ENCODE assay signal across 21 mouse cellular contexts in genomic region chr4:149541935-149542334, GRCm38 (mm10). TPM values are rescaled to one million over a fixed set of nuclear protein-coding genes. Genes with fewer than 3 reads are reported as not detected.
A peak's percentile ranks its signal among the peaks of the same experiment; 100 is the strongest.
DNase-seq lines count a peak whose midpoint lies in the region; ATAC-seq lines count a peak whose summit lies in the region.
"Had no signal": no experiment of that assay in that cellular context is flagged by ENCODE, and none has a peak within 500 bp of the region (broad histone marks: within the 10 kb centered on the region; RNA-seq: fewer than 3 reads in every experiment).

No protein-coding gene starts in this region.

- ATAC-seq in heart, embryonic 13.5 days (ENCODE audit: extremely low read depth, insufficient number of reproducible peaks, low FRiP score, low TSS enrichment): no peak
- no peak for ATAC-seq in embryonic facial prominence, embryonic 15.5 days (ENCODE audit: insufficient number of reproducible peaks, low FRiP score, low TSS enrichment, low read depth)
- ATAC-seq in monocyte, adult 5-6 weeks (replicated peaks; ENCODE audit: insufficient number of reproducible peaks, low FRiP score, low TSS enrichment, poor library complexity, severe bottlenecking): no peak
- ATAC-seq: forebrain, embryonic 14.5 days; intestine, embryonic 16.5 days; midbrain, embryonic 15.5 days had no signal

- no peaks in the 10 kb centered on the region for H3K27me3 ChIP-seq in heart, embryonic 13.5 days (replicated peaks)
- H3K27me3 ChIP-seq in embryonic facial prominence, embryonic 15.5 days: no peaks in the 10 kb centered on the region
- H3K27me3 ChIP-seq: CH12.LX; liver, embryonic 15.5 days; midbrain, embryonic 15.5 days; neural tube, embryonic 12.5 days; stomach, embryonic 15.5 days had no signal

- H3K9ac ChIP-seq in heart, embryonic 13.5 days: 0 out of 2 replicates have a peak overlapping the region, but pooled peaks have one; percentile 12
- no peak overlapping the region for H3K9ac ChIP-seq in embryonic facial prominence, embryonic 15.5 days
- H3K9ac ChIP-seq: liver, embryonic 15.5 days; midbrain, embryonic 15.5 days; neural tube, embryonic 12.5 days; stomach, embryonic 15.5 days had no signal

- DNase-seq in heart, postnatal 25 days (ENCODE audit: low spot score): no peak
- DNase-seq in thymus, postnatal 14 days: peak; percentile 38
- DNase-seq in thymus, postnatal 36 days: no peak
- no peak for DNase-seq in right cerebral cortex, postnatal 36 days (ENCODE audit: low spot score in 2 of 2)
- no peak for DNase-seq in right cerebral cortex, postnatal 14 days
- DNase-seq: heart, adult 11 months; lung, postnatal 36 days; spleen, adult 18-20 months had no signal

- H3K27ac ChIP-seq in heart, embryonic 13.5 days (replicated peaks): no peak overlapping the region
- H3K27ac ChIP-seq in embryonic facial prominence, embryonic 15.5 days (replicated peaks): no peak overlapping the region
- H3K27ac ChIP-seq: hindbrain, embryonic 10.5 days; layer of hippocampus, adult 2 months; left cerebral cortex, adult 2 months; liver, embryonic 15.5 days; midbrain, embryonic 15.5 days; neural tube, embryonic 12.5 days; stomach, embryonic 15.5 days had no signal

- H3K9me3 ChIP-seq in heart, embryonic 13.5 days: no peaks in the 10 kb centered on the region
- H3K9me3 ChIP-seq in embryonic facial prominence, embryonic 15.5 days (replicated peaks): no peaks in the 10 kb centered on the region
- H3K9me3 ChIP-seq: hindbrain, embryonic 10.5 days; liver, embryonic 15.5 days; midbrain, embryonic 15.5 days; neural tube, embryonic 12.5 days; stomach, embryonic 15.5 days had no signal

- intact Hi-C loops in heart, postnatal 25 days (cut with DNase I): loop anchor here (2.0 kb wide), 3 partner anchors 57 to 167 kb away; partner anchors contain the start of genes Lzic and Nmnat1

- peaks cover 16% of the 10 kb centered on the region for H3K36me3 ChIP-seq in heart, embryonic 13.5 days
- peaks cover 11% of the 10 kb centered on the region; the same call in 1 of the 2 replicates for H3K36me3 ChIP-seq in embryonic facial prominence, embryonic 15.5 days
- H3K36me3 ChIP-seq: liver, embryonic 15.5 days had no signal

- no peak overlapping the region for H3K4me2 ChIP-seq in heart, embryonic 13.5 days
- H3K4me2 ChIP-seq in embryonic facial prominence, embryonic 15.5 days (replicated peaks): peak overlapping the region; percentile 2; the same call in 1 of the 2 replicates
- H3K4me2 ChIP-seq: liver, embryonic 15.5 days; midbrain, embryonic 15.5 days; neural tube, embryonic 12.5 days; stomach, embryonic 15.5 days had no signal

- H3K4me1 ChIP-seq in heart, embryonic 13.5 days: peaks cover 47% of the 10 kb centered on the region
- peaks cover 35% of the 10 kb centered on the region for H3K4me1 ChIP-seq in embryonic facial prominence, embryonic 15.5 days

- WGBS in heart, embryonic 13.5 days: 53% methylated on average over 5 of the region's 5 CpGs
- WGBS in embryonic facial prominence, embryonic 15.5 days: 28% methylated on average over 5 of the region's 5 CpGs

- no peak overlapping the region for H3K4me3 ChIP-seq in heart, embryonic 13.5 days
- no peak overlapping the region for H3K4me3 ChIP-seq in embryonic facial prominence, embryonic 15.5 days (replicated peaks)
- H3K4me3 ChIP-seq: hindbrain, embryonic 10.5 days; layer of hippocampus, adult 2 months; left cerebral cortex, adult 2 months; liver, embryonic 15.5 days; midbrain, embryonic 15.5 days; neural tube, embryonic 12.5 days; stomach, embryonic 15.5 days had no signal

RNA-seq across cellular contexts. Expression of gene Ctnnbip1, which starts 23.9 kb away (rescaled TPM):
- polyA plus RNA-seq in heart, embryonic 13.5 days (2015; fragmentation: Nextera tagmentation; extraction: Ambion mirVana): 33.4 and 36.2 TPM in 2 replicates
- total RNA-seq in heart, postnatal 25 days (2021): 10 to 100 TPM; 33.0 to 35.4 TPM
- polyA plus RNA-seq in embryonic facial prominence, embryonic 15.5 days (2015; fragmentation: Nextera tagmentation; extraction: Ambion mirVana): 67.8 and 72.7 TPM in 2 replicates
- 2.7 to 6.5 TPM (median 4.1 TPM) in 3 replicates for total RNA-seq in monocyte, adult 5-6 weeks (2017)

RNA-seq across cellular contexts. Expression of gene Clstn1, which starts 44.3 kb away (rescaled TPM):
- 9.2 and 13.6 TPM in 2 replicates for polyA plus RNA-seq in heart, embryonic 13.5 days (2015; fragmentation: Nextera tagmentation; extraction: Ambion mirVana)
- 10 to 100 TPM; 80.7 to 84.0 TPM for total RNA-seq in heart, postnatal 25 days (2021)
- polyA plus RNA-seq in embryonic facial prominence, embryonic 15.5 days (2015; fragmentation: Nextera tagmentation; extraction: Ambion mirVana): 64.5 and 71.4 TPM in 2 replicates
- total RNA-seq in monocyte, adult 5-6 weeks (2017): 0.43 to 4.3 TPM (median 1.2 TPM) in 3 replicates

RNA-seq across cellular contexts. Expression of gene Lzic, which starts 56.9 kb away (rescaled TPM):
- polyA plus RNA-seq in heart, embryonic 13.5 days (2015; fragmentation: Nextera tagmentation; extraction: Ambion mirVana): 28.5 and 34.6 TPM in 2 replicates
- 10 to 100 TPM; 55.2 to 64.3 TPM for total RNA-seq in heart, postnatal 25 days (2021)
- polyA plus RNA-seq in embryonic facial prominence, embryonic 15.5 days (2015; fragmentation: Nextera tagmentation; extraction: Ambion mirVana): 46.2 and 46.8 TPM in 2 replicates
- 10.3 to 60.8 TPM (median 52.7 TPM) in 3 replicates for total RNA-seq in monocyte, adult 5-6 weeks (2017)

RNA-seq across cellular contexts. Expression of gene Nmnat1, which starts 56.9 kb away (rescaled TPM):
- polyA plus RNA-seq in heart, embryonic 13.5 days (2015; fragmentation: Nextera tagmentation; extraction: Ambion mirVana): 11.1 and 11.9 TPM in 2 replicates
- 10 to 100 TPM; 29.7 to 30.7 TPM for total RNA-seq in heart, postnatal 25 days (2021)
- polyA plus RNA-seq in embryonic facial prominence, embryonic 15.5 days (2015; fragmentation: Nextera tagmentation; extraction: Ambion mirVana): 10.9 and 12.1 TPM in 2 replicates
- 4.4 to 8.3 TPM (median 8.2 TPM) in 3 replicates for total RNA-seq in monocyte, adult 5-6 weeks (2017)

Comparison
In these comparisons a context has a peak if more than half of its experiments do, and no peak if none do; other contexts are left out.
1. RNA of gene Clstn1, which starts 44.3 kb away (total RNA-seq): 80.7 to 84.0 TPM in heart, postnatal 25 days; 0.43 to 4.3 TPM in monocyte, adult 5-6 weeks; every median in the first group is over 10 times any median in the second.